Mouse (Mus musculus) cerebellum, adult 2 months (tissue): ENCODE measurements around the gene Lactb. TPM values are rescaled to one million over a fixed set of nuclear protein-coding genes. Genes with fewer than 3 reads are reported as not detected.

ENCODE experiments used
- DNase-seq, 2 experiments: peaks; one replicate each; pipeline ENCODE4 v3.0.0; 2021
- H3K27ac ChIP-seq: fragments of 200-500 bp; 2 replicates; pipeline ENCODE4 v1.5.1; 2012; ENCODE audit warnings: low read length, control low read depth, inconsistent platforms; ENCODE audit not compliant: insufficient read depth
- H3K27me3 ChIP-seq: fragments of 200-500 bp; 2 replicates; pipeline ENCODE4 v1.6.1; 2012; ENCODE audit warnings: inconsistent platforms, mild to moderate bottlenecking, low read length, moderate library complexity; ENCODE audit not compliant: control insufficient read depth, insufficient read depth
- H3K4me1 ChIP-seq: fragments of 200-500 bp; 2 replicates; pipeline ENCODE4 v1.6.1; 2011; ENCODE audit warnings: low read length; ENCODE audit not compliant: control insufficient read depth, insufficient read depth
- H3K4me3 ChIP-seq: fragments of 200-500 bp; replicated peaks from 2 replicates; pipeline ENCODE3; 2011; ENCODE audit warnings: mild to moderate bottlenecking, low read depth, low read length, control low read depth; ENCODE audit not compliant: insufficient read depth
- CTCF ChIP-seq: fragments of 200-500 bp; IDR thresholded peaks from 2 replicates; pipeline ENCODE4 v1.5.1; 2011; ENCODE audit warnings: low read depth, mild to moderate bottlenecking, control low read depth, low read length, moderate library complexity, borderline replicate concordance; ENCODE audit not compliant: insufficient read depth
- POLR2A ChIP-seq: fragments of 200-500 bp; IDR thresholded peaks from 2 replicates; pipeline ENCODE4 v1.6.1; 2011; ENCODE audit warnings: low read length, control low read depth, borderline replicate concordance; ENCODE audit not compliant: insufficient read depth
- WGBS: fragments of 180-500 bp; shearing (Covaris S2); methylation state at CpG from one replicate; pipeline ENCODE4 v1.1.7; 2018; 5-methylcytosine and 5-hydroxymethylcytosine counted together
- polyA plus RNA-seq: library from polyadenylated mRNA; depleted of rRNA; stranded (reverse); fragments of >200 nt; gene quantifications from 2 replicates; pipeline ENCODE4 v1.2.3, GENCODE M21; 2012

The Lactb gene
- polyA plus RNA-seq, 1 experiment: 13.2 TPM

GRCm38 (mm10) chr9:66990046-66990445, 14.8 kb upstream of the Lactb start:
- Histone ChIP-seq H3K4me3 (no peak overlapping the region), H3K4me1 (no peaks in the 10 kb centered on the region), H3K27me3 (no peaks in the 10 kb centered on the region), H3K27ac (no peak overlapping the region)
- WGBS: 93% methylated on average over 5 of the region's 5 CpGs
- no peak for DNase-seq
- no peak for TF ChIP-seq CTCF
- TF ChIP-seq POLR2A: no peak

- Histone ChIP-seq H3K27me3 (no peaks in the 10 kb centered on the region), H3K4me3 (no peak overlapping the region), H3K4me1 (no peaks in the 10 kb centered on the region), H3K27ac (no peak overlapping the region)
- WGBS: 68% methylated on average over 6 of the region's 6 CpGs
- TF ChIP-seq CTCF (no peak), POLR2A (no peak)
- no peak for DNase-seq
Observed at GRCm38 (mm10) chr9:66989581-66989980, 14.3 kb upstream of the Lactb start.

GRCm38 (mm10) chr9:66988888-66989414, 13.7 kb upstream of the Lactb start:
- Histone ChIP-seq H3K27me3 (no peaks in the 10 kb centered on the region), H3K27ac (no peak overlapping the region), H3K4me1 (no peaks in the 10 kb centered on the region), H3K4me3 (no peak overlapping the region)
- no peak for TF ChIP-seq POLR2A
- TF ChIP-seq CTCF: no peak
- no peak for DNase-seq
- 15% methylated on average over 6 of the region's 6 CpGs for WGBS

- no peak overlapping the region for H3K4me3 ChIP-seq
- no peak for DNase-seq
- TF ChIP-seq CTCF (no peak), POLR2A (no peak)
- no peak overlapping the region for H3K27ac ChIP-seq
- WGBS: 57% methylated on average over 11 of the region's 11 CpGs
- no peaks in the 10 kb centered on the region for H3K4me1 ChIP-seq
- no peaks in the 10 kb centered on the region for H3K27me3 ChIP-seq
Observed at GRCm38 (mm10) chr9:66988198-66988887, 13.1 kb upstream of the Lactb start.

- H3K27me3 ChIP-seq: no peaks in the 10 kb centered on the region
- whole genome bisulfite sequencing: 55% methylated on average over 7 of the region's 7 CpGs
- H3K4me3 ChIP-seq: no peak overlapping the region
- TF ChIP-seq CTCF: no peak
- no peak overlapping the region for H3K27ac ChIP-seq
- no peaks in the 10 kb centered on the region for H3K4me1 ChIP-seq
- no peak for DNase-seq
Observed at GRCm38 (mm10) chr9:66985377-66985776, 10.1 kb upstream of the Lactb start.

- WGBS: 75% methylated on average over 7 of the region's 7 CpGs
- Histone ChIP-seq H3K4me3 (no peak overlapping the region), H3K27me3 (no peaks in the 10 kb centered on the region), H3K27ac (no peak overlapping the region), H3K4me1 (no peaks in the 10 kb centered on the region)
- no peak for DNase-seq
- TF ChIP-seq POLR2A (no peak), CTCF (no peak)
Observed at GRCm38 (mm10) chr9:66982085-66982484, 6.8 kb upstream of the Lactb start.

- H3K4me3 ChIP-seq: no peak overlapping the region
- H3K4me1 ChIP-seq: no peaks in the 10 kb centered on the region
- no peaks in the 10 kb centered on the region for H3K27me3 ChIP-seq
- DNase-seq: peak in 1 of 2 experiments; percentile 35
- 11% methylated on average over 5 of the region's 5 CpGs for WGBS
- no peak overlapping the region for H3K27ac ChIP-seq
- TF ChIP-seq POLR2A: no peak
- TF ChIP-seq CTCF: peak; percentile 58
Observed at GRCm38 (mm10) chr9:66980458-66980857, 5.2 kb upstream of the Lactb start.

GRCm38 (mm10) chr9:66978468-66978867, 3.2 kb upstream of the Lactb start:
- TF ChIP-seq POLR2A (no peak), CTCF (no peak)
- 87% methylated on average over 1 of the region's 1 CpGs for WGBS

More at GRCm38 (mm10) chr9:66978468-66978867, 3.2 kb upstream of the Lactb start:
- H3K27ac ChIP-seq: no peak overlapping the region
- no peak overlapping the region for H3K4me3 ChIP-seq
- H3K27me3 ChIP-seq: no peaks in the 10 kb centered on the region
- H3K4me1 ChIP-seq: no peaks in the 10 kb centered on the region
- no peak for DNase-seq
